Mouse (Mus musculus) hindbrain, postnatal 0 days (tissue): ENCODE results near the gene Tox2. TPM values are rescaled to one million over a fixed set of nuclear protein-coding genes. Genes with fewer than 3 reads are reported as not detected.

ENCODE experiments used
- ATAC-seq: fragments of 200-750 bp; cut with Nextera tagmentation; 2 replicates; pipeline ENCODE4 v1.8.0; 2017; ENCODE audit warnings: mild to moderate bottlenecking, moderate TSS enrichment, moderate library complexity
- DNase-seq: peaks from one replicate; pipeline ENCODE4 v3.0.0-alpha.2; 2015; ENCODE audit warnings: low spot score
- H3K27ac ChIP-seq: fragments of 300-500 bp; sonication (generic); 2 replicates; pipeline ENCODE4 v1.5.1; 2014; ENCODE audit warnings: mild to moderate bottlenecking
- H3K27me3 ChIP-seq: fragments of 300-500 bp; sonication (generic); 2 replicates; pipeline ENCODE4 v1.6.1; 2014; ENCODE audit warnings: low read length, mixed read lengths; ENCODE audit not compliant: insufficient read depth
- H3K36me3 ChIP-seq: fragments of 300-500 bp; sonication (generic); 2 replicates; pipeline ENCODE4 v1.6.1; 2014; ENCODE audit warnings: low read length, mixed read lengths; ENCODE audit not compliant: insufficient read depth
- H3K4me1 ChIP-seq: fragments of 300-500 bp; sonication (generic); 2 replicates; pipeline ENCODE4 v1.6.1; 2014; ENCODE audit warnings: antibody characterized with exemption, low read length, mixed read lengths; ENCODE audit not compliant: insufficient read depth
- H3K4me2 ChIP-seq: fragments of 300-500 bp; sonication (generic); 2 replicates; pipeline ENCODE4 v1.6.1; 2014; ENCODE audit warnings: low read depth, mild to moderate bottlenecking, low read length, moderate library complexity, mixed read lengths
- H3K4me3 ChIP-seq: fragments of 300-500 bp; sonication (generic); 2 replicates; pipeline ENCODE4 v1.5.1; 2014; ENCODE audit warnings: low read length
- H3K9ac ChIP-seq: fragments of 300-500 bp; sonication (generic); replicated peaks from 2 replicates; pipeline ENCODE4 v1.6.1; 2014; ENCODE audit warnings: mild to moderate bottlenecking, low read length, moderate library complexity, mixed read lengths
- H3K9me3 ChIP-seq: fragments of 300-500 bp; sonication (generic); 2 replicates; pipeline ENCODE4 v1.6.1; 2016; ENCODE audit warnings: low read length, mixed read lengths
- CTCF ChIP-seq: IDR thresholded peaks from 2 replicates; pipeline ENCODE4 v1.5.1; 2016; ENCODE audit warnings: antibody characterized with exemption, control low read depth, low read depth
- WGBS: fragments of 180-500 bp; shearing (Covaris S2); extraction: QIAGEN DNeasy Blood & Tissue Kit; methylation state at CpG from one replicate; pipeline ENCODE4 v1.1.7; 2014; 5-methylcytosine and 5-hydroxymethylcytosine counted together
- polyA plus RNA-seq: library from polyadenylated mRNA; unstranded; fragments of >200 nt; fragmentation: Nextera tagmentation; extraction: Ambion mirVana; gene quantifications from 2 replicates; pipeline ENCODE4 v1.2.1, GENCODE M21; 2015
- total RNA-seq: library from RNA; depleted of rRNA; stranded (reverse); fragments of >200 nt; gene quantifications from 2 replicates; pipeline ENCODE4 v1.2.3, GENCODE M21; 2014; rRNA removed

Gene Tox2
- total and polyA plus RNA-seq, 2 experiments from 2014 or later: 5.0 to 19.1 TPM

GRCm38 (mm10) chr2:163359253-163359652, 156.3 kb downstream of the Tox2 start:
- no peaks in the 10 kb centered on the region for H3K4me1 ChIP-seq
- TF ChIP-seq CTCF: no peak
- H3K27me3 ChIP-seq: no peaks in the 10 kb centered on the region
- no peaks in the 10 kb centered on the region for H3K36me3 ChIP-seq
- H3K27ac ChIP-seq: no peak overlapping the region
- H3K9ac ChIP-seq: no peak overlapping the region
- DNase-seq: no peak
- H3K4me3 ChIP-seq: no peak overlapping the region
- ATAC-seq: no peak
- H3K9me3 ChIP-seq: no peaks in the 10 kb centered on the region
- no peak overlapping the region for H3K4me2 ChIP-seq
- 78% methylated on average over 2 of the region's 2 CpGs for WGBS

GRCm38 (mm10) chr2:163360858-163361623, 158.1 kb downstream of the Tox2 start:
- no peak overlapping the region for H3K27ac ChIP-seq
- ATAC-seq (no peak), DNase-seq (no peak)
- no peaks in the 10 kb centered on the region for H3K36me3 ChIP-seq
- TF ChIP-seq CTCF: no peak
- H3K4me1 ChIP-seq: no peaks in the 10 kb centered on the region
- H3K9me3 ChIP-seq: no peaks in the 10 kb centered on the region
- no peak overlapping the region for H3K4me3 ChIP-seq
- no peak overlapping the region for H3K4me2 ChIP-seq
- no peak overlapping the region for H3K9ac ChIP-seq
- WGBS: 81% methylated on average over 16 of the region's 16 CpGs
- H3K27me3 ChIP-seq: no peaks in the 10 kb centered on the region

- H3K9ac ChIP-seq: no peak overlapping the region
- H3K4me3 ChIP-seq: no peak overlapping the region
- H3K4me2 ChIP-seq: no peak overlapping the region
- no peaks in the 10 kb centered on the region for H3K36me3 ChIP-seq
- ATAC-seq: no peak
- H3K27me3 ChIP-seq: no peaks in the 10 kb centered on the region
- no peak for DNase-seq
- 76% methylated on average over 12 of the region's 12 CpGs for WGBS
- H3K4me1 ChIP-seq: no peaks in the 10 kb centered on the region
- no peaks in the 10 kb centered on the region for H3K9me3 ChIP-seq
- H3K27ac ChIP-seq: no peak overlapping the region
- TF ChIP-seq CTCF: no peak
These were observed 160.3 kb downstream of the Tox2 start for GRCm38 (mm10) chr2:163362940-163363921.

- Histone ChIP-seq H3K27me3 (no peaks in the 10 kb centered on the region), H3K9ac (no peak overlapping the region), H3K4me1 (no peaks in the 10 kb centered on the region), H3K4me2 (no peak overlapping the region), H3K27ac (no peak overlapping the region), H3K36me3 (no peaks in the 10 kb centered on the region), H3K4me3 (no peak overlapping the region), H3K9me3 (no peaks in the 10 kb centered on the region)
- no peak for DNase-seq
- no peak for TF ChIP-seq CTCF
- no peak for ATAC-seq
- 74% methylated on average over 18 of the region's 18 CpGs for WGBS
These were observed 162.0 kb downstream of the Tox2 start for GRCm38 (mm10) chr2:163364785-163365541.

- TF ChIP-seq CTCF: no peak
- no peak for ATAC-seq
- no peaks in the 10 kb centered on the region for H3K9me3 ChIP-seq
- DNase-seq: no peak
- H3K27ac ChIP-seq: no peak overlapping the region
- H3K4me3 ChIP-seq: no peak overlapping the region
- H3K36me3 ChIP-seq: no peaks in the 10 kb centered on the region
- WGBS: 57% methylated on average over 4 of the region's 4 CpGs
- H3K27me3 ChIP-seq: 0 out of 2 replicates have a peak, but pooled peaks cover 2% of the 10 kb centered on the region
- no peak overlapping the region for H3K9ac ChIP-seq
- no peaks in the 10 kb centered on the region for H3K4me1 ChIP-seq
- H3K4me2 ChIP-seq: no peak overlapping the region
These were observed 167.2 kb downstream of the Tox2 start for GRCm38 (mm10) chr2:163370175-163370574.

GRCm38 (mm10) chr2:163372627-163373026, 169.7 kb downstream of the Tox2 start:
- no peak overlapping the region for H3K27ac ChIP-seq
- H3K4me3 ChIP-seq: no peak overlapping the region
- no peak for TF ChIP-seq CTCF
- WGBS: 91% methylated on average over 1 of the region's 1 CpGs
- H3K4me1 ChIP-seq: no peaks in the 10 kb centered on the region
- no peak for ATAC-seq
- no peak overlapping the region for H3K9ac ChIP-seq
- H3K9me3 ChIP-seq: no peaks in the 10 kb centered on the region
- no peak overlapping the region for H3K4me2 ChIP-seq
- peaks cover 17% of the 10 kb centered on the region for H3K27me3 ChIP-seq
- no peak for DNase-seq
- H3K36me3 ChIP-seq: no peaks in the 10 kb centered on the region

Other genes with a start within 250 kb of the Tox2 start
- gene Sgk2, start 215.8 kb upstream of the Tox2 start, total RNA-seq: 0.07 and 0.16 TPM in 2 replicates
- 0.11 and 0.23 TPM in 2 replicates for gene Sgk2, start 215.8 kb upstream of the Tox2 start, polyA plus RNA-seq
- gene Ift52, start 185.8 kb upstream of the Tox2 start, total RNA-seq: 15.8 and 19.3 TPM in 2 replicates
- 31.8 and 33.0 TPM in 2 replicates for gene Ift52, start 185.8 kb upstream of the Tox2 start, polyA plus RNA-seq
- 3.9 and 5.2 TPM in 2 replicates for gene Mybl2, start 148.4 kb upstream of the Tox2 start, total RNA-seq
- gene Mybl2, start 148.4 kb upstream of the Tox2 start, polyA plus RNA-seq: 3.7 and 4.5 TPM in 2 replicates
- gene Gtsf1l, start 115.3 kb upstream of the Tox2 start, total RNA-seq: not detected in 2 replicates
- gene Gtsf1l, start 115.3 kb upstream of the Tox2 start, polyA plus RNA-seq: not detected in 2 replicates
- gene Jph2, start 194.9 kb downstream of the Tox2 start, total RNA-seq: 1.2 and 1.4 TPM in 2 replicates
- gene Jph2, start 194.9 kb downstream of the Tox2 start, polyA plus RNA-seq: 0.83 and 0.88 TPM in 2 replicates
- gene Oser1, start 221.6 kb downstream of the Tox2 start, total RNA-seq: 22.9 and 29.5 TPM in 2 replicates
- 59.6 and 60.5 TPM in 2 replicates for gene Oser1, start 221.6 kb downstream of the Tox2 start, polyA plus RNA-seq
- 132 and 149 TPM in 2 replicates for gene Gdap1l1, start 235.4 kb downstream of the Tox2 start, total RNA-seq
- 120 and 123 TPM in 2 replicates for gene Gdap1l1, start 235.4 kb downstream of the Tox2 start, polyA plus RNA-seq